Mouse (Mus musculus) erythroid progenitor cell, adult 5-6 weeks (primary cell): ENCODE measurements around the gene Ankmy1. TPM values are rescaled to one million over a fixed set of nuclear protein-coding genes. Genes with fewer than 3 reads are reported as not detected.

ENCODE experiments used
- ATAC-seq: replicated peaks from 2 replicates; pipeline ENCODE4 v1.8.0; 2016; ENCODE audit warnings: moderate number of reproducible peaks, mild to moderate bottlenecking, moderate TSS enrichment, inconsistent platforms; ENCODE audit not compliant: poor library complexity, low FRiP score, severe bottlenecking
- total RNA-seq, 2 experiments: library from RNA; stranded (forward) in 1 of 2; stranded (reverse) in 1 of 2; fragments of 150-400 nt in 1 of 2; fragments of 186-747, 209-891 nt in 1 of 2; gene quantifications; 2 replicates each; pipeline versions ENCODE4 v1.2.3 to v1.2.4; 2015 to 2017; ENCODE audit warnings: low replicate concordance in 2 of 2

Ankmy1 gene
- total RNA-seq, 2 experiments from 2014 or later: 0.76 TPM; not detected in 1

DNA sequence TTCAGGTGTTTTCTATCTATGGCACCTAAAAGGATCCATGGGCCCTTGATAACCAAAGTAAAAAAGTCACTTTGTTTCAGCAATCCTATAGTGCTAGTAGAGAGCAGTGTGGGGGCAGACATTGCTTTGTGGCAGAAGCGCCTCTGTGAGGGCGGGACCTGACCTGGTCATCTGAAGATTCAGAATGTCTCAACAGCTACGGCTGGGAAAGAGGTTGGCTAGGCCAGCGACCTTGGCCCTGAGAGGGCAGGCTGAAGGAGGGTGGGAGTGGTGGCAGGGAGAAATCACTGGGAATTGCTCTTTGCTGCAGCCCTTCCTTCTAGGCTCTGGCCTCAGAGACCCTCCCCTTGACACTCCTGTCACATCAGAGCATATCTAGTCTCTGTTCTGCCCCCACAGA is 11.5 kb upstream of the Ankmy1 start:
- no peak for ATAC-seq

DNA sequence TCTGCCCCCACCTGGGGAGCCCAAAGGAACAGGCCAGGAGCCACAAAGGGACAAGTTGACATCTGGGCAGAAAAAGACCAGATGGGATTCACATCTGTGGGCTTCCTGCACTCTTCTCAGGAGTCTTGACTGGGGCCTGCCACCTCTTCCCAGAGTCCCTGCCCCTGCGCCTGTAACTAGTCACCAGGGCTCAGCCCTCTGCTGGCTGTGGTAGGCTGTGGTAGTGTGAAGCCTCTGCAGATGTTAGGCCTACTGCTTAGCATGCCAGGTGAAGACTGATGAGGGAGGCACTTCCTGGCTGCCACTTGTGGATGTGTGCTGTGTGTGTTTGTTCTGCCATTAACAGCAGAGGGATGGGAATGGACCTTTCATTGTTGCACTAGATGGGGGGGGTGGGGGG is 9.6 kb upstream of the Ankmy1 start:
- no peak for ATAC-seq

DNA sequence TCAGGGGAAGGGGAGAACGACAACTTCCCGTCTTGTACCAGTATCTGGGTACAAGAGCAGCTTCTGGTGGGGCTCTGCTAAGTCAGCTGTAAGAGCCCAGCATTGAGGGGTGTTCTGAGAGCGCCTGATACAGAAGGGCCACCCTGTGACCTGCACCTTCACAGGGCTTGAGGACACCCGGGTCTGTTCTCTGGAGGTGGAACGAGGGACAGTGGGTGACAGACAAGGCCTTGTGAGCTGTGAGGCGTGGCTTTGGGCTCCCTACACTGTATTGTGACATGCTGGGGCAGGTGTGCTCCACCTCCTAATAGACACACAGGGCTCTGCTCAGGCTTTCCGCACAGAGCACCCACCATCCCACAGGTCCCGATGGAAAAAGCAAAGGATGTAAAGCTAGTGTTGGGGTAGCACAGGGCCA is 9.0 kb upstream of the Ankmy1 start:
- ATAC-seq: no peak

DNA sequence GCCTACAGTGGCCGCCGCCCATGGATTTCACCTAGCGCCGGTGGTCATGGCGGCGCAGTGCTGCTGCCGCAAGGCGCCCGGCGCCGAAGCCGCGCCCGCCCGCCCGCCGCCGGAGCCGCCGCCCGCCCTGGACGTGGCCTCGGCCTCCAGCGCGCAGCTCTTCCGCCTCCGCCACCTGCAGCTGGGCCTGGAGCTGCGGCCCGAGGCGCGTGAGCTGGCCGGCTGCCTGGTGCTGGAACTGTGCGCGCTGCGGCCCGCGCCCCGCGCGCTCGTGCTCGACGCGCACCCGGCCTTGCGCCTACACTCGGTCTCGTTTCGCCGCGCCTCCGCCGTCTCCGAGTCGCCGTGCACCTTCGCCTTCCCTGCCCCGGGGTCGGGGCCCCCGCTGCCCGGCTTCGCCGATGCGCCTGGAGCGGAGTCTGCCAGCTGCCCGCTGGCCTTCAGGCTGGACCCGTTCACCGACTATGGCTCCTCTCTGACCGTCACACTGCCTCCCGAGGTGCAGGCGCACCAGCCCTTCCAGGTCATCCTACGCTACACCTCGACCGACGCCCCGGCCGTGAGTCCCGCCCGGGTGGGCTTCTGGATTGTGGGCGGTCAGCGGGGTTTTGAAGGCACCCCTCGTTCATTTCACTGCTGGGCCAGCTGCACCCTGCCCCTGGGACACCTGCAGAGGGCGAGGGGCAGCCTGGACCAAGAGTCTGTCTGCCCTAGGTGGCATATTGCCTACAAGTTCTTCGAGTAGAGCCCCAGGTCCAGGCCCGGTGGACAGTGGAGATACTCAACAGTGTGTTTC is 8.4 kb upstream of the Ankmy1 start:
- ATAC-seq: peak; percentile 21; the same call in 1 of the 2 replicates

DNA sequence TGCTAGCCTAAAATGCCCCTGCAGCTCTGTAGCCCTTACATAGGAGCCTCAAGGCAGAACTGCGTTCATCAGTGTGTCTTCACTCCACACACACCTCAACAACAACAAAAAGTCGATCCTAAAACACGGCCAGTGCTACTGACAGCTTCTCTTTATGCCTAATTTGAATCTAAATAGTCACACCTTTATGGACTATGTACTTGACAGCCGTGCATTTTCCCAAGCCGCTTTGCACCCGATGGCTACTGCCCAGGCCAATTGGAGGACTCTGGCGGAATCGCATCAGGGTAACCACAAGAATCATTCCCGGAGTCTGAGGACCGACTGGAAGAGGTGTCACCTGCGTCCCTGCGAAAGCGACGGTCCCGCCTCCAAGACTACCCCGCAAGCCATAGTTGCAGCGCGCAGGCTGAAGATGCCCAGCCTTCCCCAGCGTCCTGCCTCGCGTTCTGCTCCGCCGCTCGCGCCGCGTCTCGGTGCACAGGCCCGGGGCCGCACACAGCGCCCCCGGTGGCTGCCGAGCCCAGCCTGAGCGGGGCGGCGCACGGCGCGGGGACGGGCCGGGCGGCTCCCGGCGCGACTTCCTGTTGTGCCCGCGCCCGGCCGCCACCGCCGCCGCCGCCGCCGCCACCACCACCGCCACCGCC is 7.7 kb upstream of the Ankmy1 start, which contains the start of gene Rnpepl1:
Gene Rnpepl1, plus strand, starts transcription at position 545 of the 647 bp plus-strand sequence.
- ATAC-seq: peak; percentile 66

DNA sequence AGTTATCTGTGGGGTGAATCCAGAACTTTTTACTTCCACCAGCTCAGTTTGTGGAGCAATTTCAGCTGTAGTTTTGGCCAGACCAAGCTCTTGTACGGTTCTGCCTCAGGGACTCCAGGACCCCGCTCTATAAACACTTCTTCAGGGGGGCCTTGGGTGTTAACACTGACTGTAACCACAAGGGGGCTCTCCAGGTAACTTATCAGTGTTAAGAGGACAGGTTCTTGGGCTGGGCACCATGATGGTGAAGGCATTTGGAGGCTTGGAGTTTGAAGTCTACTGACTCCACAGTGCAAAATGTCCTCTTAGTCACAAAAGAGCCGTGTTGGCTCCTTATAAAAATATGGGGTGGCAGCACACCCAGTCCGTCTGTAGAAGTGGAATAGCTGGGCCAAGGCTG is 6.4 kb upstream of the Ankmy1 start:
- ATAC-seq: no peak

DNA sequence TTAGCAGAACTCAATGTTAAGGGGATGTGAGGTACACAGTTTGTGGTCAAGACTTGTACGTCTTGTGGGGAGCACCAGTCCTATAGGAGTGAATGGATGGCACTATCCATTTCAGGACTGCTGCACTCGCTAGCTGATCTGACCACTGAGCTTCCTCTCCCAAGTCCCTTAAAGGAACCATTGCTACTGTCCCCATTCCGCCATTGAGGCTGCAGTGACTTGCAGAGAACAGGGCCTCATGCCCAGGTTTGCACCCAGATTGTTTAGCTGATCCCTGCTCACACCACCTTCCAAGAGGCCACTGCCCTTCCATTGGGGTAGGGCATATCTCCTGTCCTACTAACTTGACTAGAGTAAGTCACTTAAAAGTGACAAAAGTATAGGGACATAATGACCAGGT is 6.0 kb upstream of the Ankmy1 start:
- no peak for ATAC-seq

DNA sequence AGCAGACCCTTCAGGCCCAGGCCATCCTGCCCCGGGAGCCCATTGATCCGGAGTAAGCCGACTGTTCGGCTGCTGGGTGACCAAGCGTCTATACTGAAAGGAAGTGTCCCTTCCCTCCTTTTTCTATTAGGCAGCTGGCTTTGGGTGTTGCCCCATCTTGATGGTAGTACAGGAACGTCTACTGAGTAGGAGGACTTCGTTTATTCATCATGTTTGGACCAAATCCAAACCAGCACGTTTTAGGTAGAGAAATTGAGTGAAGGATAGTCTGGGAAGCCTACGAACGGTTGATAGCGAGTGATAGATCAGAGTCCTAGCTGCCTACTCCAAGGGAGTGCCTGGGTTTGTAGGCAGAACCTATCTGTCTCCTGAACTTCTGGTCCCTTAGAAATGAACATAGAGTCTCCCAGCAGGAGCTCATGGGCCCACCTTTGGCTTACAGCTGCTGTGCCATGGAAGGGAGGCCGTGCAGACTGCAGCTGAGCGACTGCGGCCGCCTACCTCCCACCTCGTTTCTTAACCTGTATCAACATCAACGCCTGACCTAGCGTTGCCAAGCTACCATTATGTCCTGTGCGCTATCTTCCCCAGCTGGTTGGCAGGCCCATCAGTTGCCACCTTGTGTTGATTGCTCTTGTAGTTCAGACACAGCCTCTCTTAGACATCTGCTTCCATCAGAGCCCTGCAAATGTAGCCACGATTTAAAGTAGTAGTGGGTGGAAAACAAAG is 5.1 kb upstream of the Ankmy1 start:
- peak; percentile 52 for ATAC-seq

DNA sequence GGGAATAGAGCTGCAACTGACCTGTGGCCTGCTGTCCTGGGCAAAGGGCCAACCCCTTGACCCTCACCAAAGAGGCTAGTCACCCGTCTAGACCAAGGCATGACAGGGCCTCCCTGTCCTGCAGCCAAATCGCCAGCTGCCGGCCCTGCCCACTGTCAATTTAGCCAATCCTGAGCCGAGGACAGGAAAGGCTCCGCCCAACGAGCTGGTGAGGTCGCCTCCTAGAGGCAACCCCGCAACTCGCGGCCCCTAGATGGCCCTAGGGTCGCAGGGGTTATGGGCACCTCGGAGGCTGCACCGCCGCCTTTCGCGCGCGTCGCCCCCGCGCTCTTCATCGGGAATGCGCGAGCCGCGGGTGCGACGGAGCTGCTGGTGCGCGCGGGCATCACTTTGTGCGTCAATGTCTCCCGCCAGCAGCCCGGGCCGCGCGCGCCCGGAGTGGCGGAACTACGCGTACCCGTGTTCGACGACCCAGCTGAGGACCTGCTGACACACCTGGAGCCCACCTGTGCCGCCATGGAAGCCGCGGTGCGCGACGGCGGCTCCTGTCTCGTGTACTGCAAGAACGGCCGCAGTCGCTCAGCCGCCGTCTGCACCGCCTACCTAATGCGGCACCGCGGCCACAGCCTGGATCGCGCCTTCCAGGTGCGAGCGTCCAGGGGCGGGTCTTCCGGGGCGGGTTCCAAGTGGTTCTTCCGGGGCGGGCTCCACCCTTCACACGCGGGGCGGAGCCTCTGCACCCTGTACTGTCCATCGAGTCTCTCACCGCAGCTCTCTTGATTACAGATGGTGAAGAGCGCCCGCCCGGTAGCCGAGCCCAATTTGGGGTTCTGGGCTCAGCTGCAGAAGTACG is 4.3 kb upstream of the Ankmy1 start, which contains the start of gene Dusp28:
Gene Dusp28, plus strand, starts transcription at position 203 of the 853 bp plus-strand sequence.
- ATAC-seq: peak; percentile 78

DNA sequence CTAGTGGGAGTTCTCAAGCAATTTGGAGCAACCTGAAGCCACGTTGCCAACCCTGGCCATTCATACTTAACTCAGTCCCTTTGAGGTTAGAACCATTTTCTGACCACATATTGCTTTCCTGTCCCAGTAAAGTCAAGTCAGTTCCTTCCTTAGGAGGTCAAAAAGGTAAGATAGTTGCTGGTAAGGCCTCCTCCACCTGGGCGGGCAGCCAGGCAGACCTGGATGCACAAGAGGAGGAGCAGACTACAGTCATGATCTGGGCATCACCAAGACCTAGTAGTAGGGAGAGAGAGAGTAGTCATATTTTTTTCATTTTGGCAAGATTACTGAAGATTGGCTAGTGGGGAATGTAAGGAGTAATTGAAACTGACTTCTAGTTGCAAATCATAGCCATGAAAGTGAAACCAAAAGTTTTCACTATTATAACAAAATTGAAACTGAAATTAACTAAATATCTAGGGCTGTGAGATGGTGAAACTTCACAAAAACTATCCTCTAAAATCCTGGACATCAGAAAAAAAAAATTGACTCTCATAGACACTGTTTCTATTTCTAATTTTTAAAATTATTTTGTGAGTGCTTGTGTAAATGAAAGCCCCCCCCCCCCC is 3.1 kb upstream of the Ankmy1 start:
- no peak for ATAC-seq

DNA sequence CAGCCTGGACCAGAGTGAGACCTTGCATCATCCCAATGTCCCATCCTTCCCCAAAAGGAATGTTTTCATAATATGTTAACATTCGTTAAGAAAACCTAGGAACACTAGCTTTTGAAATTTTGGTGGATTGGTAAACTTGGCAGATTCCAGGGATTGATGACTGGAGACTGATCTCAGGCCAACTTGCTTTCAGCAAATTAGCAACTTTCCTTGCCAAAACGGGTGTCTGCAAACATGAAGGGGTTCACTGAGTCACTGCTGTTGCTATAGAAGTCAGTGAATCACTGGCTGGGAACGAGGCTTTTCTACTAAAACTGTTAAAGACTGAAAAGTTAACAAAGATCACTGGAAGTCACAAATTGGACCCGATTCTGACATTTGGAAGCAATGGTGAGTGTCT is 921 bp upstream of the Ankmy1 start:
- no peak for ATAC-seq

DNA sequence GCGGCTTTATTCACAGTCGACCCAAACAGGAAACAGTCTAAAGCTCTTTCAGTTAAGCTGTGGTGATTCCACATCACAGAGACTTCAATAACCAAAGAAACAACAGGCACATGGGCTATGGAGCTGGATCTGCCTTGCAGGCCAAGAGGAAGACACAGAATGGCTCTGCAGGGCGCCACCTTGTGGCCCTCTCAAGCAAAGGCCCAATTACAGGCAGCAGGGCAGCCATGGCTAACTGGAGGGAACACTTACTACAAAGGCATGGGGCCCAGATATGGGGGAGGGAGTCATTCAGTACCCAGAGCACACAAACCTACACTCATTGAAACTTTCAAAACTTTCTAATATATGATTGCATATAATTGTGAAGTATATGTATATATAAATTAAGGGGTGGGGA is 7.6 kb downstream of the Ankmy1 start:
- peak; percentile 84 for ATAC-seq

DNA sequence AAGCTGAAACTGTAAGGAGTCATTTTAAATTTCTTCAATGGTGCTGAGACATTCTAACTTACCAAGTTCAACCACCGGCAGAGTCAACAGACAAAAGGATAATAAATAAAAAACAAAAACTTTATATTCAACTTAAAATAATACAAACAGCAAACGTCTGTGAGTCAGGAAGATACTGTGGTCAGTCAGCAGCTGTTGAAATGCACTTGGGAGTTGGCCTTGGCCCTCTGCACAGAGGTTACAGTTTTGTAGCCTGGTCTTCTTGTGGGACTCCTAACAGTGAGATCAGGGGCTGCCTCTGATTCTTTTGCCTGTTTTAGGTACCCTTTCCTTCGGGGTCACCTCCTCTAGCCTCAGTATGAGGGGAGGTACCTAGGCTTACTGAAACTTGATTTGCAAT is 8.8 kb downstream of the Ankmy1 start:
- ATAC-seq: no peak

DNA sequence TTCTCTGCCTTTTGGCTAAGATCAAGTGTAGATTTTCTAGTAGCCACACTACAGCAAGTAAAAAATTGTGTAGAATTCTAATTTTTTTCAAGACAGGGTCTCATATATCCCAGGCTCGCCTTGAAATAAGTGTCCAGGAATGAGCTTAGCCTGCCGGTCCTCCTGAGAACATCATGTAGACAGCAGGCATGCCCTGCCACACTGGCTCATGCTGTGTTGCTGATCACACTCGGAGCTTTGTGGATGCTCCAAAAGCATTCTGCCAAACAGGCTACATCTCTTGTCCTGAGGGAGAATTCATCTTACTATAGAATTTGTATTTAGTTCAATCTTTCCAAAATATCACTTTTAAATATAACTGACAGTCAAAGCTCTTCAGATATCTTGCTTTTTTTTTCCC is 9.9 kb downstream of the Ankmy1 start:
- ATAC-seq: no peak

DNA sequence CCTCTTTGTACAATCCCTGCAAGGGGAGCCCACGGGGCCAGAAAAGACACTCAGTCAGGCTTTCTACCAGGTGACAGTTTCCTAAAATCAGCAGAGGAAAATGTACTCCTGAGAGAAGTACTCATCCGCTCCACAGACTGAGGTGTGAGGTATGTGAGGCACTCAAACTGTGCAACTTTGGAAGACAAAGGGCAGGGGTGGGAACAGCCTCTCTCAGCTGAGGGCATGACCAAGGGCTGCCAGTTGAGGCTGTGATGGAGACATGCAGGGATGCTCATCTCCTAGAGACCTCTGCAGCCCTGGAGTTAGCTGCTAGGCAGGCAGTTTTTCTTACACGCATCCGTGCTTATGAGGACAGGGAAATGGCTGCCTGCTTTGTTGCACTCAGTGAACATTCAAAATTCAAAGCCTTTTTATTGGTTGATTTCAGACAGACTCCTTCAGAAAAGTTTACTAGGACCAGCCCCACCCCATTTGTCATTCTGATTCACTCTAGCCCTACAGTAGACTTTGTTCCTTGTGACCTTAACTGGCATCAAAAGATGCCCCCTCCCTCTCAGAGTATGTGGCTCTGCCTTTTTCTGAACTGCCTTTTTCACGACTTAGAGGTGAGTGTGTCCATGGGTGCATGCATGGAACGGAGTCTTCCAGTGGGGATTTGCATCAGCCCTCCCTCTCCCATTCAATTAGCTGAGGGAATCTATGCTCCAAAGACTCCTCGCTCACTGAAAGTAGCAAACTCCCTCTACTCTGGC is 13.6 kb downstream of the Ankmy1 start:
- no peak for ATAC-seq

DNA sequence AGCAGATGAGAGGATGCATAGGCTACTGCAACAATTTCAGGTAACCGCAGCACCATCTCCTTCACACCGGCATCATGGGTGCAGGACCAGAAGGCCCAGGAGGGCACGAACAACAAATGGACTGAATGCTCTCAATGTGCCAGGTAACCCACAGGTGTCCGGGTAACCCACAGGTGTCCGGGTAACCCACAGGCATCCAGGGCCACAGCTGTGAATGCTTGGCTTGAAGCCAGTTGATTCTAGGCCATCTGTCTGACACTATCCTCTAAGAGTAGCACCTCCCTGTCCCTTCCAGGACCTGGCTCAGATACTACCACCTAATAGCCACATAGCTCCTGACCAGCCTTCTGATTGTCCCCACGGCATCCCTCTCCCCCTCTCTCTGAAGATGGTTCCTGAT is 20.7 kb downstream of the Ankmy1 start:
- no peak for ATAC-seq

DNA sequence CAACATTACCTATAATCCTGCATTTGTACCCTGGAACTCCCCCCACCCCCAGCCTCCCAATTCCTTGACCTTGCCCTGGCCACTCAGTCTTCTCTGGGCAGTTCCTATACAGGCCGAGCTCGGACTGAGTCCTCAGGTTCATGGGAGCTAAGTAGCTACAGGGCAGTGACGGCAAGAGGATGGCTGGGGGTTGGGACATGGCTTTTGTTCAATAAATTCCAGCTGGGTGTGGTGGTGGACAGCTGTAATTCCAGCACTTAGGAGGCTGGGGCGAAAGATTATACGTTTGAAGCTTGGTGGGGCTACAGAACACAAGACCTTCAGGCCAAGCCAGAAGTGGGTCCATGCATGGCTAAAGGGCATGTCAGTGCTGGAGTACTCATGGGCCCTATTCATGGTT is 22.6 kb downstream of the Ankmy1 start:
- ATAC-seq: no peak

DNA sequence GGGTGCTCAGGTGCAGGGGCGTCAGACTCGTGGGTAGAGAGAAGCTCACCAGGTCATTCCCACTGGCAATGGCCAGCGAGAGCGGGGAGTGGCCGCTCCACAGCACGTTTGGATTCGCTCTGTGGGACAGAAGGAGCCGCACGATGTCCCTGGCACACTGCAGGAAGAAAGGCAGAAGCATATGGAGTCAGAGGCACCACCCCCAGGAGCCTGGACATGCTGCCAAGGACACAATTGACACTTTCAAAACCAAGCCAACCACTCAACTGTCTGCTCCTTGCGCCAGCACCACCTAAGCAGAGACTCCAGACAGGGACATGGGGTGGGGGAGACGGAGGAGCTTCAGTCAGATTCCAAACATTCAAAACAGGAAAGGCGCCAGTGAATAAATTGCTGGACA is 23.4 kb downstream of the Ankmy1 start:
- no peak for ATAC-seq
